Mouse (Mus musculus): Measurements from ENCODE around the gene Krtap13. TPM values are rescaled to one million over a fixed set of nuclear protein-coding genes. Genes with fewer than 3 reads are reported as not detected.
"Not testable (repeated sequence)": the region's sequence is repeated elsewhere in the genome, so short reads cannot be mapped to it uniquely, and the experiment has no call there.

Krtap13 gene
- 38.5 and 75.7 TPM in 2 replicates for polyA plus RNA-seq (2015; fragmentation: Nextera tagmentation; extraction: Ambion mirVana)

GRCm38 (mm10) chr16:88751535-88751934, at the start of gene Krtap13:
TSS of gene Krtap13 (minus strand) at chr16:88751635.
- not testable (repeated sequence) for H3K27me3 ChIP-seq; H3K4me3 ChIP-seq (replicated peaks); ATAC-seq (ENCODE audit: insufficient number of reproducible peaks, low FRiP score, low TSS enrichment, low read depth); H3K9me3 ChIP-seq (replicated peaks); H3K9ac ChIP-seq; H3K4me1 ChIP-seq; H3K27ac ChIP-seq (replicated peaks); H3K36me3 ChIP-seq; H3K4me2 ChIP-seq (replicated peaks)
- 90% methylated on average over 3 of the region's 3 CpGs for WGBS

DNA sequence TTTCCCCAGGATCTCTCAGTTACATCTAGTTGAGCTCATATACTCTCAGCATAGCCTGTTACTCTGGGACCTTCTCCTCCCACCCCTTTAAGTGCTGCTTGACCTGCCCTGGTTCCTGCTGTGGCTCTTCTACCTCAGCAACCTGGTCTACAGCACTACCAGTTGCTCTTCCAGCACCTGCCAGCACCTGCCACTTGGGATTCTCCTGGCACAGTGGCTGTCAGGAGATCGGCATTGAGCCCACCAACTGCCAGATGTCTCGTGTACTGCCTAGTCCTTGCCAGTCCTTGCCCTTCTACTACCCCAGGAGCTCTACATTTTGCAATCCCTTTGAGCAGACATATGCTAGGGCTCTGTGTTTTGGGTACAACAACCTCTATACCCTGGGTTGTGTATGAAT, 35.4 kb upstream of the Krtap13 start:
- H3K9ac ChIP-seq = no peak overlapping the region
- no peak overlapping the region for H3K27ac ChIP-seq (replicated peaks)
- no peak overlapping the region for H3K4me2 ChIP-seq (replicated peaks)
- no peaks in the 10 kb centered on the region for H3K9me3 ChIP-seq (replicated peaks)
- no peaks in the 10 kb centered on the region for H3K36me3 ChIP-seq
- no peaks in the 10 kb centered on the region for H3K4me1 ChIP-seq
- 77% methylated on average over 2 of the region's 2 CpGs for WGBS
- no peaks in the 10 kb centered on the region for H3K27me3 ChIP-seq
- no peak for ATAC-seq (ENCODE audit: insufficient number of reproducible peaks, low FRiP score, low TSS enrichment, low read depth)
- H3K4me3 ChIP-seq (replicated peaks) = no peak overlapping the region

DNA sequence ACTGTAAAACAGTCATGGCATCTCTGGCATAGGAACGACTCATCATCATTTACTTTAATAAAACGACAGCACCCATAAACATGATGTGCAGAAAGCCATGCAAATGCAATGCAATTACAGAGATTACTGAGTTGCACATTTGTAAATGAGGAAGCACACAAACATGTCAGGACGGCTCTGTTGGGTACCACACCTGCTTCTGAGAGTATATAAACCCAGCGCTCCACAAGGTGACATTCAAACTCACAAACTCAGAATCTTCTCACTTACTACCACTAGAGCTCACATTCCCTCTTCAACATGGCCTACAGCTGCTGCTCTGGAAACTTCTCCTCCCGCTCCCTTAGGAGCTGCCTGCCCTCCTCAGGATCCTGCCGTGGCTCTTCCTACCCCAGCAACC, 26.2 kb upstream of the Krtap13 start, which contains the start of gene Gm5965:
Gene Gm5965 (plus strand): TSS at position 301 of the 400 bp plus-strand sequence.
- no peak within 1 kb of the TSS for H3K4me3 ChIP-seq (replicated peaks)
- ATAC-seq (ENCODE audit: insufficient number of reproducible peaks, low FRiP score, low TSS enrichment, low read depth) = no peak
- 84% methylated on average over 6 of the region's 6 CpGs for WGBS

DNA sequence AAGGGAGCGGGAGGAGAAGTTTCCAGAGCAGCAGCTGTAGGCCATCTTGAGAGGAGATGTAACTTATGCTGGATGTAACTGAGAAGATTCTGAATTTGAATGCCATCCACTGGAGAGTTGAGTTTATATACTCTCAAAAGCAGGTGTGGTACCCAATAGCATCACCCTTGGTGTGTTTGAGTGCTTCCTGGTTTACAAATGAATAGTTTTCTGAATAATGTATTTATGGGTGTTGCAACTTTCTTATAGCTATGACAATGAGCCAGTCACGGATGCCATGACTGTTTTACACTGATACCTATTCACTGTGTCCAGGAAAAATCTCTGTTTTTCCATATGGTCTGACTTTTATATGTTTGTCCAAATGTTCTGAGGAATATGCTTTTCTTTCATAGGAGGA, 22.7 kb upstream of the Krtap13 start, which contains the start of gene 2310057N15Rik:
Gene 2310057N15Rik (minus strand): TSS at position 101 of the 400 bp plus-strand sequence.
- Histone ChIP-seq H3K4me1 (no peaks in the 10 kb centered on the region), H3K27me3 (no peaks in the 10 kb centered on the region), H3K4me2 (replicated peaks) (no peak within 1 kb of the TSS), H3K4me3 (replicated peaks) (no peak within 1 kb of the TSS), H3K36me3 (no peaks in the 10 kb centered on the region), H3K9ac (no peak within 1 kb of the TSS), H3K9me3 (replicated peaks) (no peaks in the 10 kb centered on the region), H3K27ac (replicated peaks) (no peak within 1 kb of the TSS)
- ATAC-seq (ENCODE audit: insufficient number of reproducible peaks, low FRiP score, low TSS enrichment, low read depth) = no peak
- WGBS = 75% methylated on average over 2 of the region's 2 CpGs

More for the DNA sequence above, 26.2 kb upstream of the Krtap13 start, which contains the start of gene Gm5965:
- Histone ChIP-seq H3K36me3 (no peaks in the 10 kb centered on the region), H3K4me2 (replicated peaks) (no peak within 1 kb of the TSS), H3K9ac (no peak within 1 kb of the TSS), H3K4me1 (no peaks in the 10 kb centered on the region), H3K27ac (replicated peaks) (no peak within 1 kb of the TSS), H3K9me3 (replicated peaks) (no peaks in the 10 kb centered on the region), H3K27me3 (no peaks in the 10 kb centered on the region)

- not testable (repeated sequence) for H3K4me3 ChIP-seq (replicated peaks); H3K4me2 ChIP-seq (replicated peaks); H3K4me1 ChIP-seq; H3K9me3 ChIP-seq (replicated peaks); H3K27ac ChIP-seq (replicated peaks); H3K36me3 ChIP-seq; H3K27me3 ChIP-seq; ATAC-seq (ENCODE audit: insufficient number of reproducible peaks, low FRiP score, low TSS enrichment, low read depth); H3K9ac ChIP-seq
- WGBS = 89% methylated on average over 3 of the region's 3 CpGs
These were observed 7.1 kb upstream of the Krtap13 start, which contains the start of gene 2310034C09Rik for GRCm38 (mm10) chr16:88758547-88758946. TSS of gene 2310034C09Rik (plus strand) at chr16:88758847.

- ATAC-seq (ENCODE audit: insufficient number of reproducible peaks, low FRiP score, low TSS enrichment, low read depth) = no peak
- no peaks in the 10 kb centered on the region for H3K4me1 ChIP-seq
- no peaks in the 10 kb centered on the region for H3K36me3 ChIP-seq
- WGBS = 39% methylated on average over 4 of the region's 4 CpGs
- H3K4me3 ChIP-seq (replicated peaks) = no peak overlapping the region
- no peaks in the 10 kb centered on the region for H3K27me3 ChIP-seq
- no peak overlapping the region for H3K9ac ChIP-seq
- H3K9me3 ChIP-seq (replicated peaks) = no peaks in the 10 kb centered on the region
- H3K4me2 ChIP-seq (replicated peaks) = no peak overlapping the region
- H3K27ac ChIP-seq (replicated peaks) = no peak overlapping the region
These were observed 3.5 kb downstream of the Krtap13 start for GRCm38 (mm10) chr16:88747943-88748342.

DNA sequence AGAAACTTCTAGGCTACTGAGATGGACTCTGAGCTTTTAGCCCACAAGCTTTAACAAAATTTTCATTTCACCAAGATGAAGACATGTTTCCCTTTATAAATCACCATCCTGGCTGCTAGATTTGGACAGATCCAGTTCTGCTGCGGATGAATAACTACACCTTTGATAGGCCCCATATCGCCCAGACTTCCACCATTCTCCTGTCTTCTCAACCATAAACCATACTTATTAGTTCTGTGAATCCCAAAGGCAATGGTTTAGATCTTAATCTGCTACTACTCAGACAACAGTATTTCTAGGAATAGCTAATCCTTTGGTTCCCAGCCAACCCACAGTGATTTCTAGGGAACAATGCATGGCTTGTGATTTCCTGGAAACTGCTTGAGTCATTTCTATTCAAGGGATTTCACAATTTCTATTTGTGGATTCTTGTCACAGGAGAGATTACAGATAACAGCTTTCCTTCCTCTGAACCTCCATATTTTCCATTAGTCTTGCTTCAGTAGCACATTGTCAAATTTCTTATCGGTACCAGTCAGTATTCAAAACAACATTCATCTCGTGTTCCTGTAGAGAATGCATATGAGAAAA, 6.6 kb downstream of the Krtap13 start:
- no peak overlapping the region for H3K4me2 ChIP-seq (replicated peaks)
- no peak overlapping the region for H3K4me3 ChIP-seq (replicated peaks)
- ATAC-seq (ENCODE audit: insufficient number of reproducible peaks, low FRiP score, low TSS enrichment, low read depth) = no peak
- no peaks in the 10 kb centered on the region for H3K9me3 ChIP-seq (replicated peaks)
- no peaks in the 10 kb centered on the region for H3K4me1 ChIP-seq
- H3K9ac ChIP-seq = no peak overlapping the region
- no peak overlapping the region for H3K27ac ChIP-seq (replicated peaks)
- 68% methylated on average over 4 of the region's 4 CpGs for WGBS
- no peaks in the 10 kb centered on the region for H3K36me3 ChIP-seq
- no peaks in the 10 kb centered on the region for H3K27me3 ChIP-seq

DNA sequence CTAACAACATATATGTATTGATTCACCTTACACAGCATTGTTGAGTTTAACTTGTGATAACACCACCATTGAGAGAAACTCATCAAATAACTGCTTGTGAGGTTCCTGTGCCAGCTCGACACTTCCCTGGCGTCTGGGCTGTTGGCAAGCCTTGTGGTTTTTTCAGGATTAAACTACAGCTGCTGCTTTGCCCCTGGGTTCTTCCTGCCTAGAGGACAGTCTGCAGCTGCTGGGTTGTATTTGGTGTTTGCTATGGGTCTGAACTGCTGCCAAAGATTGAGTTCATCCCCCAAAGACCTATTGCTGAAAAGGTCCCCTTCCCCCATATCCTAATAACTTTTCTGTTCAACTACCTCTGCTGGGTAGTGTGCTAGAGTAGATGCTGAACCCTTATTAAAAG, 16.0 kb downstream of the Krtap13 start:
- Histone ChIP-seq H3K4me1 (no peaks in the 10 kb centered on the region), H3K36me3 (no peaks in the 10 kb centered on the region), H3K27me3 (no peaks in the 10 kb centered on the region), H3K4me2 (replicated peaks) (no peak overlapping the region), H3K9ac (no peak overlapping the region), H3K4me3 (replicated peaks) (no peak overlapping the region), H3K27ac (replicated peaks) (no peak overlapping the region), H3K9me3 (replicated peaks) (no peaks in the 10 kb centered on the region)
- ATAC-seq (ENCODE audit: insufficient number of reproducible peaks, low FRiP score, low TSS enrichment, low read depth) = no peak
- 38% methylated on average over 2 of the region's 2 CpGs for WGBS

- H3K27ac ChIP-seq (replicated peaks) = no peak within 1 kb of the TSS
- no peaks in the 10 kb centered on the region for H3K9me3 ChIP-seq (replicated peaks)
- no peak within 1 kb of the TSS for H3K4me2 ChIP-seq (replicated peaks)
- no peak within 1 kb of the TSS for H3K9ac ChIP-seq
- no peaks in the 10 kb centered on the region for H3K27me3 ChIP-seq
- 68% methylated on average over 4 of the region's 4 CpGs for WGBS
- H3K4me3 ChIP-seq (replicated peaks) = no peak within 1 kb of the TSS
- no peaks in the 10 kb centered on the region for H3K36me3 ChIP-seq
- no peak for ATAC-seq (ENCODE audit: insufficient number of reproducible peaks, low FRiP score, low TSS enrichment, low read depth)
- H3K4me1 ChIP-seq = no peaks in the 10 kb centered on the region
These were observed 22.6 kb downstream of the Krtap13 start, which contains the start of gene Krtap13-1 for GRCm38 (mm10) chr16:88728812-88729275. TSS of gene Krtap13-1 (plus strand) at chr16:88728862.

DNA sequence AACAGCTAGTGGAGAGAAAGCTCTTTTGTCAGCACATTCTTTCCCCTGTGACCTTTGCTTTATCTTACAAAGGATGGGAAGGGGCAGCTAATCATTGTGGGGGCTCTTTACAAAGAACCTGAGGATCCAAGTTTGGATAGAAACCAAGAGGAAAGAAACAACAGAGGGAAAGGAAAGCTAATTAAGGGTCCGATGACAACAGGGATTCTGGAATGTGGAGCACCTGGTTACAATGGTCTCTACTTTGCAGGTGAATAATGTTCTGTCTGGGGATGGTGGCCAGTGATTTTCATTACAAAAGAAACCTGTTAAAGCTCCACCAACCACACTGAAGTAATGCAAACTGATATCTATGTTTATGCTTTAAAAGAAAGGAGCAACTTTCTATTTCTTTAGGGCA, 31.4 kb downstream of the Krtap13 start:
- ATAC-seq (ENCODE audit: insufficient number of reproducible peaks, low FRiP score, low TSS enrichment, low read depth) = no peak
- H3K4me1 ChIP-seq = no peaks in the 10 kb centered on the region
- WGBS = 24% methylated on average over 1 of the region's 1 CpGs
- no peaks in the 10 kb centered on the region for H3K27me3 ChIP-seq
- H3K27ac ChIP-seq (replicated peaks) = no peak overlapping the region
- H3K4me3 ChIP-seq (replicated peaks) = no peak overlapping the region
- no peak overlapping the region for H3K4me2 ChIP-seq (replicated peaks)
- H3K9ac ChIP-seq = no peak overlapping the region
- H3K9me3 ChIP-seq (replicated peaks) = no peaks in the 10 kb centered on the region
- H3K36me3 ChIP-seq = no peaks in the 10 kb centered on the region

DNA sequence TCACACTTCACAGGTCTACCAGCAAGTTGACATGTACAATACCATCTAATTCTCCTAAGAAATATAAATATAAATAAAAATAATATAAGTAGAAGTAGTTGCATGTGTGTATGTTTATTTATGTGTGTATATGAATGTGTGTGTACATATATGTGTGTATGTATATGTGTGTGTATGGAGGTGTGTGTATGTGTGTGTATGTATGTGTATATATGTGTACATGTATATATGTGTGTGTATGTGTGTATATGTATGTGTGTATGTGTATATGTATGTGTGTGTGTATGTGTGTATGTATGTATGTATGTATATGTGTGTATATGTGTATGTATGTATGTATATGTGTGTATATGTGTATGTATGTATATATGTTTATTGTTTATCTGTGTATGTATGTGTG, 34.9 kb downstream of the Krtap13 start:
- no peaks in the 10 kb centered on the region for H3K27me3 ChIP-seq
- H3K9ac ChIP-seq = no peak overlapping the region
- H3K9me3 ChIP-seq (replicated peaks) = no peaks in the 10 kb centered on the region
- no peaks in the 10 kb centered on the region for H3K4me1 ChIP-seq
- no peak for ATAC-seq (ENCODE audit: insufficient number of reproducible peaks, low FRiP score, low TSS enrichment, low read depth)
- no peak overlapping the region for H3K4me2 ChIP-seq (replicated peaks)
- H3K4me3 ChIP-seq (replicated peaks) = no peak overlapping the region
- no peak overlapping the region for H3K27ac ChIP-seq (replicated peaks)
- H3K36me3 ChIP-seq = no peaks in the 10 kb centered on the region

DNA sequence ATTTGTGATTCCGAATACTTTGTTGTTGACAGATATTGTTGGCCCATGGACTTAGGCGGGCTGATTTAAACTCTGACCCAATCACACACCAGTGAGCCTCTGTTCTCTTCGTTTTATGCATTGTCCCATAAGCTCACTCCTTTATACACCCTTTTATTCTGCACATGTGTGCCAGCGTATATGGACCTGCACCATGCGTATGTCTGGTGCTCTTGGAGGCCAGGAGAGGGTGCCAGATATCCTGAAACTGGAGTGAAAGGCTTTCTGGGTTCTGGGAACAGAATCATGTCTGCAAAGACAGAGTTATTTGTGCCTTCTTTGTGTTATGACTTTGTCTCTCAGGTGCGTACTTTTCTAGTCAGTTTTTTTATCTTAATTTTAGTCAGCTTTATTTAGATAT, 40.2 kb downstream of the Krtap13 start:
- H3K27ac ChIP-seq (replicated peaks) = no peak overlapping the region
- no peak overlapping the region for H3K4me2 ChIP-seq (replicated peaks)
- H3K4me1 ChIP-seq = no peaks in the 10 kb centered on the region
- H3K9me3 ChIP-seq (replicated peaks) = no peaks in the 10 kb centered on the region
- WGBS = 83% methylated on average over 6 of the region's 6 CpGs
- H3K9ac ChIP-seq = no peak overlapping the region
- no peak for ATAC-seq (ENCODE audit: insufficient number of reproducible peaks, low FRiP score, low TSS enrichment, low read depth)
- H3K4me3 ChIP-seq (replicated peaks) = no peak overlapping the region
- H3K27me3 ChIP-seq = no peaks in the 10 kb centered on the region
- no peaks in the 10 kb centered on the region for H3K36me3 ChIP-seq
